Mouse (Mus musculus) limb, embryonic 13.5 days (tissue): Measurements from ENCODE around the gene Sla2. TPM values are rescaled to one million over a fixed set of nuclear protein-coding genes. Genes with fewer than 3 reads are reported as not detected.
"Not testable (repeated sequence)": the region's sequence is repeated elsewhere in the genome, so short reads cannot be mapped to it uniquely, and the experiment has no call there.

Experiments used
- ATAC-seq: fragments of 200-750 bp; cut with Nextera tagmentation; 2 replicates; pipeline ENCODE4 v1.8.0; 2017; ENCODE audit warnings: low read depth, moderate number of reproducible peaks, moderate TSS enrichment; ENCODE audit not compliant: low FRiP score
- H3K27ac ChIP-seq: fragments of 300-500 bp; sonication (generic); 2 replicates; pipeline ENCODE4 v1.5.1; 2015; ENCODE audit warnings: inconsistent platforms, mild to moderate bottlenecking, moderate library complexity
- H3K27me3 ChIP-seq: fragments of 300-500 bp; sonication (generic); 2 replicates; pipeline ENCODE4 v1.6.1; 2015; ENCODE audit warnings: mild to moderate bottlenecking, inconsistent platforms
- H3K36me3 ChIP-seq: fragments of 300-500 bp; sonication (generic); 2 replicates; pipeline ENCODE4 v1.6.1; 2015; ENCODE audit warnings: inconsistent platforms, mild to moderate bottlenecking, moderate library complexity
- H3K4me1 ChIP-seq: fragments of 300-500 bp; sonication (generic); 2 replicates; pipeline ENCODE4 v1.6.1; 2015; ENCODE audit warnings: inconsistent platforms
- H3K4me2 ChIP-seq: fragments of 300-500 bp; sonication (generic); replicated peaks from 2 replicates; pipeline ENCODE4 v1.6.1; 2015; ENCODE audit warnings: inconsistent platforms, mild to moderate bottlenecking, moderate library complexity
- H3K4me3 ChIP-seq: fragments of 300-500 bp; sonication (generic); 2 replicates; pipeline ENCODE4 v1.5.1; 2015; ENCODE audit warnings: moderate library complexity, mild to moderate bottlenecking, inconsistent platforms
- H3K9ac ChIP-seq: fragments of 300-500 bp; sonication (generic); 2 replicates; pipeline ENCODE4 v1.6.1; 2015; ENCODE audit warnings: mild to moderate bottlenecking, inconsistent platforms
- H3K9me3 ChIP-seq: fragments of 300-500 bp; sonication (generic); 2 replicates; pipeline ENCODE4 v1.6.1; 2016; ENCODE audit warnings: inconsistent platforms
- WGBS: fragments of 180-500 bp; shearing (Covaris S2); methylation state at CpG from one replicate; pipeline ENCODE4 v1.1.7; 2015; 5-methylcytosine and 5-hydroxymethylcytosine counted together
- polyA plus RNA-seq: library from polyadenylated mRNA; unstranded; fragments of >200 nt; fragmentation: Nextera tagmentation; extraction: Ambion mirVana; gene quantifications from 2 replicates; pipeline ENCODE4 v1.2.1, GENCODE M21; 2015

Gene Sla2
- polyA plus RNA-seq, 1 experiment from 2014 or later = 0.33 TPM

GRCm38 (mm10) chr2:156898374-156898773 lies 11.4 kb upstream of the Sla2 start:
- 71% methylated on average over 4 of the region's 4 CpGs for WGBS
- H3K9me3 ChIP-seq = no peaks in the 10 kb centered on the region
- no peak overlapping the region for H3K27ac ChIP-seq
- H3K27me3 ChIP-seq = no peaks in the 10 kb centered on the region; the same call in 1 of the 2 replicates
- H3K9ac ChIP-seq = no peak overlapping the region
- no peak for ATAC-seq
- H3K4me2 ChIP-seq = no peak overlapping the region
- no peaks in the 10 kb centered on the region for H3K36me3 ChIP-seq
- no peak overlapping the region for H3K4me3 ChIP-seq
- H3K4me1 ChIP-seq = no peaks in the 10 kb centered on the region

- Histone ChIP-seq H3K9ac (no peak overlapping the region), H3K4me2 (no peak overlapping the region), H3K27me3 (no peaks in the 10 kb centered on the region; the same call in 1 of the 2 replicates), H3K9me3 (no peaks in the 10 kb centered on the region), H3K27ac (no peak overlapping the region), H3K4me3 (no peak overlapping the region), H3K36me3 (no peaks in the 10 kb centered on the region), H3K4me1 (no peaks in the 10 kb centered on the region; the same call in 1 of the 2 replicates)
- WGBS = 84% methylated on average over 9 of the region's 9 CpGs
- ATAC-seq = no peak
Measured at GRCm38 (mm10) chr2:156897034-156897433, 10.0 kb upstream of the Sla2 start.

GRCm38 (mm10) chr2:156896384-156896914 lies 9.5 kb upstream of the Sla2 start:
- ATAC-seq = no peak
- Histone ChIP-seq H3K4me3 (no peak overlapping the region), H3K9ac (no peak overlapping the region), H3K27ac (no peak overlapping the region), H3K27me3 (no peaks in the 10 kb centered on the region; the same call in 1 of the 2 replicates), H3K36me3 (no peaks in the 10 kb centered on the region), H3K4me2 (no peak overlapping the region), H3K4me1 (no peaks in the 10 kb centered on the region; the same call in 1 of the 2 replicates), H3K9me3 (no peaks in the 10 kb centered on the region)
- 69% methylated on average over 9 of the region's 9 CpGs for WGBS

GRCm38 (mm10) chr2:156894496-156895265 lies 7.7 kb upstream of the Sla2 start:
- Histone ChIP-seq H3K4me3 (no peak overlapping the region), H3K9ac (no peak overlapping the region), H3K27ac (no peak overlapping the region), H3K36me3 (no peaks in the 10 kb centered on the region), H3K4me2 (no peak overlapping the region), H3K4me1 (no peaks in the 10 kb centered on the region; the same call in 1 of the 2 replicates), H3K27me3 (no peaks in the 10 kb centered on the region; the same call in 1 of the 2 replicates), H3K9me3 (no peaks in the 10 kb centered on the region)
- 77% methylated on average over 15 of the region's 15 CpGs for WGBS
- no peak for ATAC-seq

- no peak overlapping the region for H3K4me2 ChIP-seq
- ATAC-seq = no peak
- H3K27ac ChIP-seq = no peak overlapping the region
- H3K27me3 ChIP-seq = no peaks in the 10 kb centered on the region; the same call in 1 of the 2 replicates
- no peaks in the 10 kb centered on the region for H3K36me3 ChIP-seq
- H3K9ac ChIP-seq = no peak overlapping the region
- no peaks in the 10 kb centered on the region for H3K9me3 ChIP-seq
- WGBS = 79% methylated on average over 6 of the region's 6 CpGs
- H3K4me1 ChIP-seq = no peaks in the 10 kb centered on the region; the same call in 1 of the 2 replicates
- no peak overlapping the region for H3K4me3 ChIP-seq
Measured at GRCm38 (mm10) chr2:156892821-156893220, 5.8 kb upstream of the Sla2 start.

GRCm38 (mm10) chr2:156892240-156892639 lies 5.2 kb upstream of the Sla2 start:
- Histone ChIP-seq H3K27ac (no peak overlapping the region), H3K36me3 (no peaks in the 10 kb centered on the region), H3K4me3 (no peak overlapping the region), H3K4me2 (no peak overlapping the region), H3K4me1 (no peaks in the 10 kb centered on the region; the same call in 1 of the 2 replicates), H3K9me3 (no peaks in the 10 kb centered on the region), H3K27me3 (no peaks in the 10 kb centered on the region; the same call in 1 of the 2 replicates), H3K9ac (no peak overlapping the region)
- 38% methylated on average over 3 of the region's 3 CpGs for WGBS
- no peak for ATAC-seq

- WGBS = 70% methylated on average over 3 of the region's 3 CpGs
- ATAC-seq = no peak
Measured at GRCm38 (mm10) chr2:156888490-156888889, 1.5 kb upstream of the Sla2 start.

GRCm38 (mm10) chr2:156886084-156886631 lies 834 bp downstream of the Sla2 start:
- H3K27ac ChIP-seq = no peak overlapping the region
- no peak overlapping the region for H3K9ac ChIP-seq
- WGBS = 65% methylated on average over 10 of the region's 10 CpGs
- no peak overlapping the region for H3K4me2 ChIP-seq
- no peaks in the 10 kb centered on the region for H3K36me3 ChIP-seq
- no peak overlapping the region for H3K4me3 ChIP-seq
- no peaks in the 10 kb centered on the region for H3K4me1 ChIP-seq
- H3K27me3 ChIP-seq = no peaks in the 10 kb centered on the region
- no peak for ATAC-seq
- H3K9me3 ChIP-seq = no peaks in the 10 kb centered on the region

More at GRCm38 (mm10) chr2:156888490-156888889, 1.5 kb upstream of the Sla2 start:
- Histone ChIP-seq H3K9me3 (no peaks in the 10 kb centered on the region), H3K9ac (no peak overlapping the region), H3K36me3 (no peaks in the 10 kb centered on the region), H3K27ac (no peak overlapping the region), H3K4me3 (no peak overlapping the region), H3K27me3 (no peaks in the 10 kb centered on the region), H3K4me1 (no peaks in the 10 kb centered on the region; the same call in 1 of the 2 replicates), H3K4me2 (no peak overlapping the region)

- H3K4me2 ChIP-seq, H3K9me3 ChIP-seq, H3K4me3 ChIP-seq, H3K27ac ChIP-seq, H3K4me1 ChIP-seq, H3K9ac ChIP-seq, H3K36me3 ChIP-seq, H3K27me3 ChIP-seq, ATAC-seq: not testable (repeated sequence)
- 58% methylated on average over 2 of the region's 2 CpGs for WGBS
Measured at GRCm38 (mm10) chr2:156885666-156886065, 1.3 kb downstream of the Sla2 start.

- H3K9ac ChIP-seq = no peak overlapping the region
- 91% methylated on average over 10 of the region's 10 CpGs for WGBS
- no peaks in the 10 kb centered on the region for H3K9me3 ChIP-seq
- no peak overlapping the region for H3K4me2 ChIP-seq
- H3K4me3 ChIP-seq = no peak overlapping the region
- H3K36me3 ChIP-seq = no peaks in the 10 kb centered on the region
- no peak overlapping the region for H3K27ac ChIP-seq
- H3K27me3 ChIP-seq = no peaks in the 10 kb centered on the region
- no peak for ATAC-seq
- H3K4me1 ChIP-seq = no peaks in the 10 kb centered on the region
Measured at GRCm38 (mm10) chr2:156884396-156885211, 2.4 kb downstream of the Sla2 start.

GRCm38 (mm10) chr2:156882431-156883001 lies 4.5 kb downstream of the Sla2 start:
- H3K27me3 ChIP-seq = no peaks in the 10 kb centered on the region
- peaks cover 2% of the 10 kb centered on the region; the same call in 1 of the 2 replicates for H3K4me1 ChIP-seq
- 39% methylated on average over 10 of the region's 10 CpGs for WGBS
- ATAC-seq = no peak
- H3K9me3 ChIP-seq = no peaks in the 10 kb centered on the region
- H3K27ac ChIP-seq = no peak overlapping the region
- H3K9ac ChIP-seq = no peak overlapping the region
- no peak overlapping the region for H3K4me3 ChIP-seq
- H3K36me3 ChIP-seq = no peaks in the 10 kb centered on the region
- H3K4me2 ChIP-seq = no peak overlapping the region
